Mouse (Mus musculus) forebrain, embryonic 16.5 days (tissue): ENCODE data around the gene Smbd1. TPM values are rescaled to one million over a fixed set of nuclear protein-coding genes. Genes with fewer than 3 reads are reported as not detected.

Experiments
- ATAC-seq: fragments of 200-750 bp; cut with Nextera tagmentation; 2 replicates; pipeline ENCODE4 v1.8.0; 2017; ENCODE audit warnings: mild to moderate bottlenecking, moderate library complexity
- H3K27ac ChIP-seq: fragments of 300-500 bp; sonication (generic); 2 replicates; pipeline ENCODE4 v1.5.1; 2014; ENCODE audit warnings: low read length, control low read depth
- H3K27me3 ChIP-seq: fragments of 300-500 bp; sonication (generic); replicated peaks from 2 replicates; pipeline ENCODE4 v1.6.1; 2014; ENCODE audit warnings: low read length; ENCODE audit not compliant: control insufficient read depth, insufficient read depth
- H3K36me3 ChIP-seq: fragments of 300-500 bp; sonication (generic); 2 replicates; pipeline ENCODE4 v1.6.1; 2014; ENCODE audit not compliant: control insufficient read depth, insufficient read depth
- H3K4me1 ChIP-seq: fragments of 300-500 bp; sonication (generic); replicated peaks from 2 replicates; pipeline ENCODE4 v1.6.1; 2014; ENCODE audit warnings: low read length; ENCODE audit not compliant: control insufficient read depth, insufficient read depth
- H3K4me2 ChIP-seq: fragments of 300-500 bp; sonication (generic); 2 replicates; pipeline ENCODE4 v1.6.1; 2014; ENCODE audit warnings: mild to moderate bottlenecking, low read length, control low read depth
- H3K4me3 ChIP-seq: fragments of 300-500 bp; sonication (generic); replicated peaks from 2 replicates; pipeline ENCODE4 v1.5.1; 2014; ENCODE audit warnings: mild to moderate bottlenecking, low read length, control low read depth
- H3K9ac ChIP-seq: fragments of 300-500 bp; sonication (generic); replicated peaks from 2 replicates; pipeline ENCODE4 v1.6.1; 2014; ENCODE audit warnings: low read depth, low read length, control low read depth
- H3K9me3 ChIP-seq: fragments of 300-500 bp; sonication (generic); 2 replicates; pipeline ENCODE4 v1.6.1; 2016; ENCODE audit warnings: low read length; ENCODE audit not compliant: control insufficient read depth
- WGBS: fragments of 180-500 bp; shearing (Covaris S2); extraction: QIAGEN DNeasy Blood & Tissue Kit; methylation state at CpG from one replicate; pipeline ENCODE4 v1.1.7; 2014; 5-methylcytosine and 5-hydroxymethylcytosine counted together
- polyA plus RNA-seq: library from polyadenylated mRNA; unstranded; fragments of >200 nt; fragmentation: Nextera tagmentation; extraction: Ambion mirVana; gene quantifications from 2 replicates; pipeline ENCODE4 v1.2.1, GENCODE M21; 2015

The Smbd1 gene
- polyA plus RNA-seq, 1 experiment from 2014 or later, result not detected

GRCm38 (mm10) chr16:32766904-32767303 is 43.4 kb downstream of the Smbd1 start:
- no peak for ATAC-seq
- Histone ChIP-seq H3K9me3 (no peaks in the 10 kb centered on the region), H3K4me2 (no peak overlapping the region), H3K4me1 (no peaks in the 10 kb centered on the region), H3K9ac (no peak overlapping the region), H3K36me3 (no peaks in the 10 kb centered on the region), H3K27me3 (no peaks in the 10 kb centered on the region), H3K27ac (no peak overlapping the region), H3K4me3 (no peak overlapping the region)
- WGBS, result 89% methylated on average over 7 of the region's 7 CpGs

GRCm38 (mm10) chr16:32764961-32765360 is 45.3 kb downstream of the Smbd1 start:
- Histone ChIP-seq H3K27ac (no peak overlapping the region), H3K4me3 (no peak overlapping the region), H3K4me2 (no peak overlapping the region), H3K9ac (no peak overlapping the region), H3K4me1 (no peaks in the 10 kb centered on the region), H3K36me3 (no peaks in the 10 kb centered on the region), H3K9me3 (no peaks in the 10 kb centered on the region), H3K27me3 (no peaks in the 10 kb centered on the region)
- ATAC-seq, result no peak
- 75% methylated on average over 6 of the region's 6 CpGs for WGBS

- Histone ChIP-seq H3K36me3 (no peaks in the 10 kb centered on the region), H3K9ac (no peak overlapping the region), H3K27ac (no peak overlapping the region), H3K4me1 (no peaks in the 10 kb centered on the region), H3K27me3 (no peaks in the 10 kb centered on the region), H3K9me3 (no peaks in the 10 kb centered on the region), H3K4me2 (no peak overlapping the region), H3K4me3 (no peak overlapping the region)
- ATAC-seq, result no peak
- WGBS, result 84% methylated on average over 2 of the region's 2 CpGs
Measured at GRCm38 (mm10) chr16:32764550-32764949, 45.7 kb downstream of the Smbd1 start.

Other genes starting within 250 kb of the Smbd1 start
- gene Tfrc, start 201.6 kb downstream of the Smbd1 start, polyA plus RNA-seq, result 33.7 and 37.5 TPM in 2 replicates
- 15.0 and 21.9 TPM in 2 replicates for gene Tnk2, start 166.6 kb downstream of the Smbd1 start, polyA plus RNA-seq
- gene Muc4, start 74.6 kb downstream of the Smbd1 start, polyA plus RNA-seq, result not detected in 2 replicates
- gene Muc20, start 13.0 kb downstream of the Smbd1 start, polyA plus RNA-seq, result not detected in 2 replicates
- gene Fyttd1, start 67.0 kb upstream of the Smbd1 start, polyA plus RNA-seq, result 119 and 129 TPM in 2 replicates
- gene Rubcn, start 67.3 kb upstream of the Smbd1 start, polyA plus RNA-seq, result 38.6 and 40.4 TPM in 2 replicates
- gene Lrch3, start 103.6 kb upstream of the Smbd1 start, polyA plus RNA-seq, result 39.0 and 44.7 TPM in 2 replicates
- gene Iqcg, start 245.7 kb upstream of the Smbd1 start, polyA plus RNA-seq, result 3.9 and 4.7 TPM in 2 replicates
- gene Rpl35a, start 246.0 kb upstream of the Smbd1 start, polyA plus RNA-seq, result 455 and 506 TPM in 2 replicates